Mouse (Mus musculus) embryo, embryonic 9.5 days (tissue): ENCODE results near the gene Ppa2.

ENCODE experiments used
- DNase-seq: peaks from one replicate; pipeline ENCODE4 v3.0.0-alpha.2; 2017; ENCODE audit errors: extremely low spot score

Gene Ppa2

GRCm38 (mm10) chr3:133331184-133331866 is 21.4 kb downstream of the Ppa2 start:
- DNase-seq, result peak; percentile 21

- no peak for DNase-seq
Measured at GRCm38 (mm10) chr3:133332280-133332679, 22.4 kb downstream of the Ppa2 start.

- no peak for DNase-seq
Measured at GRCm38 (mm10) chr3:133333267-133334170, 23.6 kb downstream of the Ppa2 start.

GRCm38 (mm10) chr3:133334691-133335090 is 24.8 kb downstream of the Ppa2 start:
- no peak for DNase-seq

- no peak for DNase-seq
Measured at GRCm38 (mm10) chr3:133335166-133335565, 25.3 kb downstream of the Ppa2 start.

GRCm38 (mm10) chr3:133336400-133336799 is 26.5 kb downstream of the Ppa2 start:
- no peak for DNase-seq

GRCm38 (mm10) chr3:133338851-133339356 is 29.0 kb downstream of the Ppa2 start:
- no peak for DNase-seq

GRCm38 (mm10) chr3:133339411-133339823 is 29.5 kb downstream of the Ppa2 start:
- DNase-seq, result no peak

GRCm38 (mm10) chr3:133341106-133341505 is 31.2 kb downstream of the Ppa2 start:
- no peak for DNase-seq

GRCm38 (mm10) chr3:133347535-133347934 is 37.6 kb downstream of the Ppa2 start:
- DNase-seq, result no peak

GRCm38 (mm10) chr3:133348847-133349246 is 38.9 kb downstream of the Ppa2 start:
- DNase-seq, result no peak

GRCm38 (mm10) chr3:133357426-133357974 is 47.6 kb downstream of the Ppa2 start:
- DNase-seq, result no peak

- no peak for DNase-seq
Measured at GRCm38 (mm10) chr3:133357977-133358376, 48.1 kb downstream of the Ppa2 start.

- no peak for DNase-seq
Measured at GRCm38 (mm10) chr3:133361406-133361805, 51.5 kb downstream of the Ppa2 start.

- DNase-seq, result no peak
Measured at GRCm38 (mm10) chr3:133364138-133364537, 54.2 kb downstream of the Ppa2 start.

- DNase-seq, result no peak
Measured at GRCm38 (mm10) chr3:133366096-133366495, 56.2 kb downstream of the Ppa2 start.

GRCm38 (mm10) chr3:133378174-133378573 is 68.3 kb downstream of the Ppa2 start:
- no peak for DNase-seq

- no peak for DNase-seq
Measured at GRCm38 (mm10) chr3:133379997-133380396, 70.1 kb downstream of the Ppa2 start.

GRCm38 (mm10) chr3:133381519-133381918 is 71.6 kb downstream of the Ppa2 start:
- DNase-seq, result no peak

GRCm38 (mm10) chr3:133382147-133382546 is 72.2 kb downstream of the Ppa2 start:
- no peak for DNase-seq

GRCm38 (mm10) chr3:133384164-133384708 is 74.3 kb downstream of the Ppa2 start:
- no peak for DNase-seq

GRCm38 (mm10) chr3:133387283-133387682 is 77.4 kb downstream of the Ppa2 start:
- no peak for DNase-seq
